Mouse (Mus musculus): ENCODE results near the gene Casz1.

Casz1 gene

GRCm38 (mm10) chr4:148879631-148880030, 75.4 kb downstream of the Casz1 start:
- no peak for DNase-seq

GRCm38 (mm10) chr4:148881001-148881669, 76.9 kb downstream of the Casz1 start:
- peak; percentile 69 for DNase-seq

DNA sequence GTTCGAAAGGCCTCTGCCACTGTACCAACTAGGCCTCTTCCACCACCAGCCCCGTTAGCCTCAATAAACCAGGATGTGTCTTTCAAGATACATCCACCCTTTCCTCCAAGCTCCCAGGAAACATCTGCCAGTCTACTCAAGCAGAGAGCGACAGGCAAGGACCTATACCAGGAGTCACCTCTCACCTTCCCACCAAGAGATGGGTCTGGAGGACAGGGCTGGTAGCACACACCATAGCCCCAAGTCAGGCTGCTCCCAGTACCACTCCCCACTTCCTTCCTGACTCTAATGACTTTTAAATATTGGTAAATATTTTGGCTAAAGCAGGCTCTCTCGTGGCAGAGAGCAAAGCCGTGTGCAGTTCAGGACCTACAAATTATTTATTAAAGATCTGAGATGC, 77.6 kb downstream of the Casz1 start:
- no peak for DNase-seq

- no peak for DNase-seq
Observed at GRCm38 (mm10) chr4:148882360-148882929, 78.2 kb downstream of the Casz1 start.

DNA sequence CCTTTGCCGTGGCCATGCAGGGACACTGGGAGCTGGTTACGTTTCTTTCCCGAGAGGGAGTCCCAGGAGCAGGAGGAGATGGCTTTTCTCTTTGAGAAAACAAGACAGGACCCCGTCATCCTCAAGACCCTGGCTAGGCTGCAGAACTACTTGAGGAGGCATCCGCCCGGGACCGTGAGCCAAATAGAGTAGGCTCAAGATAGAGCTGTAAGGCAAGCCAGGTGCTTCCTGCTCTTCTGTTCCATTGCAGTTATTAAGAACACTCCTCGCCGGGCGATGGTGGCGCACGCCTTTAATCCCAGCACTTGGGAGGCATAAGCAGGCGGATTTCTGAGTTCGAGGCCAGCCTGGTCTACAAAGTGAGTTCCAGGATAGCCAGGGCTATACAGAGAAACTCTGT, 80.4 kb downstream of the Casz1 start:
- DNase-seq, result no peak

DNA sequence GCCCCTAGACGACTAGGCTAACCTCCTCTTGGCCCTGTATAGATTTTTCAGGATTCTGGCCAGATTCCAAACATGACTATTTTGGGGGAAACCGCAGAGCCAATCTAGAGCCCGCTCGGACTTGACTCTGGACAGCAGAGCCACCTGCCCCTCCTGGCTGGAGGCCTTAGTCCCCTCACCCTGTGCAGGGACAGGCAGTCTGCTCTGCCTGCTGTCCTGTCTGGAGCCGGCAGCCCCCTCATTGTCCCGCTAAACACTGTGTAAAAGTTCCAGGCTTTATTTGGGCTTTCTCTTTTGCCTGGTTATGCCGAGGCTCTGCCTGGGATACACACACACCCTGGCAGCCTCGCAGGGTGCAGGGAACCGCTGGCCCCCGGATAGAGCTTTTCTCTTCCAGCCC, 81.2 kb downstream of the Casz1 start:
- DNase-seq, result no peak

- no peak for DNase-seq
Observed at GRCm38 (mm10) chr4:148885921-148886540, 81.8 kb downstream of the Casz1 start.

DNA sequence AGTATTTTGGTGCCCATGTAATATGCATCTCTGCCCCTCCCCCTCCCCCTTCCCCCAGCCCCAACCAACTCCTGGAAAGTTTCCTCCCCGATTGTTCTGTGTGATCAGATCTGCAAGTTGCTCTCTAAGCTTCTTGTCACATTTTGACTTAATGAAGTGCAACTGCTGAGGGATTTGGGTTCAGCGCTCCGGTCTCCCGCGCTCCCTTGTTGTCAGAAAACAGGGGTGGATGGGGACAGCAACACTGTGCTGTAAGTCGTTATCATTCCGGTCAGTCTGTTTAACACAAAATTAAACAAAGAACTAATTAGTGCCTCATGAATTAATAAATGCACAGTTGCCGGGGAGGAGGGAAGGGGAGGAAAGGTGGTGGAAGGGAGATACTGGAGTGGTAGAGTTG, 84.0 kb downstream of the Casz1 start:
- DNase-seq, result no peak

GRCm38 (mm10) chr4:148889011-148889410, 84.8 kb downstream of the Casz1 start:
- DNase-seq, result no peak

GRCm38 (mm10) chr4:148890442-148890841, 86.2 kb downstream of the Casz1 start:
- DNase-seq, result no peak

- no peak for DNase-seq
Observed at GRCm38 (mm10) chr4:148890892-148891838, 86.9 kb downstream of the Casz1 start.

DNA sequence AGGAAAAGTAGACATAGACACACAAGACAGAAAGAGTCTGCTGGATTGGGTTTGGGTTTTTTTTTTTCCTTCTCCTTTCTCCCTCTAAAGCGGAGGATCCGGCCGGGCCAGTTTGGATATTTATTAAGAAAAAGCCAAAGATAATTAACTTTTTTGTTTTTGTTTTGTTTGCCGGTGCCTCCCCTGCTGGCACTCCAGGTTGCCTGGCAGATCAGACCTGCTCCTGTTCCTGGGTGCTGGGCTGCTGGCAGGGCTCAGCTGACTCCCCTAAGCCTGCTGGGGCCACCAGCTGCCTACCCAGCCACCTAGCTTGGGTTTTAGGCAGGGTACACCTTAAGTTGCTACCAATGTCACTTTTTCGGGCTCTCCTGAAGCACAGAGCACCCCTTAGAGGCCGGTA, 91.9 kb downstream of the Casz1 start:
- DNase-seq, result no peak

DNA sequence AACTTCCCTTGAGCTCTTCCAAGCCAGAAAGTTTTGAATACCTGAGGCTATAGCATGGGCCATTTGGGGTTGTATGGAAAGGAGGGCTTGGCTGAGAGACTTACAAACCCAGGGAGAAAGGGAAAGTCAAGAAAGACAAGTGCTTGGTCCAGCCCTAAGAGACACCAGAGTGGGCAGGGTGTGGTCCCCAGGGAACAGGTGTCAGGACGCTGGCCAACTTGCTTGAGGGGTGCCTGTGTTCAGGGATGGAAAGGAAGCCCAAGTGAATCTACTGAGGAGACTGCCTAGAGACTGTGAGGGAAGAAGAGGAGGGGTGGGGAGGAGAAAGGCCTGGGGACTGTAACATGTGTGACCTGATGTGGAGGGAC, 95.7 kb downstream of the Casz1 start:
- DNase-seq, result no peak

DNA sequence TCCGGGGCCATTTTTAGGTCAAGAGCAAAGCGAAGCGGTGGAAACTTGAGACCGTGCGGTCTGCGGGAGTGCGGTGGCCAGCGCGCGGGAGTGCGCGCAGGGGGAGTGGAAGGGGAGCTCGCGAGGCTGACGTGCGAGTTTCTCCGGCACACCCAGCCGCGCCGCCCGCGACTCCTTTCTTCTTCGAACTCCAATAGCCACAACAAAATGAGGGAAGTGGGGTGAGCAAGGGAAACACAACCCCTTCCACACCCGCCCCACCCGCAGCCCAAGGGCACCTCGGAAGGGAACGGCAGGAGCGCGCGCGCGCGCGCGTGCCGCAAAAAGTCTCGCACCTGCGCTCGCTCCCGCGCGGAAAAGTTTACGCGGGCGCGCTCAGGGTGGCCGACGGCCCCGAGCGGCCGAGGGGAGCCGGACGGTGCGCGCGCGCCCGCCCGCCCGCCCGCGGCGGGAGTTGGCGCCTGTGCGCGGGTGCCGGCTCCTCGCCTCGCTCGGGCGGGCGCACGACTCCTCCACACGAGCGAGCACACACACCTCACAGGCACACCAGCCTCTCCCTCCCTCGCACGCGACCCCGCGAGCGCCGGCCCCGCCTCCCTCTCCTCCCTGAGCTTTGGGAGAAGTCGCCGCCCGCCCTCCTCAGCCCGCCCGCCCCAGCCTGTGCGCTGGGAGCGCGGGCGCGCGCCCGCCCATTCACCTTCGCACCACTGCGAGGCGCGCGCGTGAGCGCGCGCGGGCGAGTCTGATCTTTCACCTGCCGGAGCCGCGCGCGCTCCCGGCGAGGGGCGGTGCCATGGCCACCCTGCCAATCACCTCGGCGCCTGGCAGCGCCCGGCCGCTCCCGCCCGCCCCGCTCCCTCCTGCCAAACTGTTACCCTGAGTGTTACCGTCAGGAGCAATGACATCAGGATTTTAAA, 96.3 kb downstream of the Casz1 start:
- peak; percentile 70 for DNase-seq

DNA sequence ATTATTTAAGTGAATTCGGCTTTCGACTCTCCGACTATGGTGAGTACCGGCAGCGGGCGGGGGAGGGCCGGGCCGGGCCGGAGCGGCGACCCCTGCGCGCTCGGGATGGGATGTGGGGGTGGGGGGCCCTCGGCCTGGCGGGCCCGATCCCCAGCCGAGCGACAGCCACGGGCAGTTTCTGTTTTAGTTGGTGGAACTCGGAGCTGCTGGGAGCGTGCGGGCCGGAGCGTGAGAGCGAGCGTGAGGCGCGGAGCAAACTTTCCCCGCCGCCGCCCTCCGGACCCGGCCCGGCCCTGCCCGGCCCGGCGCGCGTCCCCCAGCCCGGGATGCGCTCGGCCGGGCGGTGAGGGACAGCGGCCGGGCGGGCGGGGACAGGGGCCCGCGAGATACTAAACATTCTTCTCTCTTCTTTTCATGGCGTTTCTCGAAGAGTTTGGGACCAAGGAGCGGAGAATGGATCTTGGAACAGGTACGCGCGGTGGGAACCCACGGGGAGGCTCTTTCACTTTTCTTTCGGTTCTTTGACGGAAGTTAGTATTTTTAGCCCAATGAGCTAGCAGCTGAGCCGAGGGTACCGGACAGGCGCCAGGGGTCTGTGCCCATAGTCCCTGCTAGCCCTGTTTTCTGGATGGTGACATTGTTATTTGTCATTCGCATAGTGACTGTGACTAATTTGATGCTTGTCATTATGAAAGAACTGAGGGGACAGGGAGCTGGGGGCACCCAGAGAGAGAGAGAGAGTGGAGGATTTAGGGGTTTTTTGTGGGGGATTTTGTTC, 97.2 kb downstream of the Casz1 start:
- peak; percentile 20 for DNase-seq

GRCm38 (mm10) chr4:148902919-148903727, 98.9 kb downstream of the Casz1 start:
- peak; percentile 33 for DNase-seq

- peak; percentile 54 for DNase-seq
Observed at GRCm38 (mm10) chr4:148905295-148905694, 101.1 kb downstream of the Casz1 start.

- no peak for DNase-seq
Observed at GRCm38 (mm10) chr4:148906806-148907205, 102.6 kb downstream of the Casz1 start.

- DNase-seq, result no peak
Observed at GRCm38 (mm10) chr4:148908214-148908681, 104.0 kb downstream of the Casz1 start.

DNA sequence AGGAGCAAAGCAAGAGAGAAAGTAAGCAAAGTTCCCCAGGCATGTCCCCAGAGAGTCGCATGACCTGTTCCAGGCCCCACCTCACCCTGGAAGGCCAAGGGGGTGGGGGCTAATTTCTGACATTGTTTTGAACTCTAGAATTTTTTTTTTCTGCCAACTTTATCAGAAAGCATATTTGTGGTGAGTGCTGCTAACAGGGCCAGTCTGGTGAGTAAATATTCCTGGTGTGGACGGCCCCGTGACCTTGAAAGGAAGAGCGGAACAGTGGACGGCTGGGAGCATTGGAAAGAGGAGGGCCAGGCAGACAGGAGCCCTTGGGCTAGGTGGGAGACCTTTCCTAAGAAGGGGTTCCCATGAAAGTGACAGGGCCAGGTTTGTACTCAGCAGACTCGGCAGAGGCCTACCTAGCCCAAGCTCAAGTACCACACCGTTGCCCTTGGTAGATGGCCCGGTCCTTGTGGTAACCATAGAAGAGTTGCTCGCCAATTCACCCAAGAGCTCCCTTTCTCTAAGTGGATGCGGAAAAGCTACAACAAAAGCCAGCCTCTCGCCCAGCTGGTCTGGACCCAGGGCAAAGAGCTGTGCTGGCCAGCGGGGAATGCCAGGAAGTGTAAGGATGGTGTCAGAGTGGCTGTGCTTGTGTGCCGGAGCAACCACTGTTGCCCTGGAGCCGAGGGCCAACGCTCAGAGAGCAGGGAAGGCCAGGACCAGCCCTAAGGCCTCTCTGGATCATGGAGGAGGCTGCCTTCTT, 104.7 kb downstream of the Casz1 start:
- DNase-seq, result no peak

All from cerebellum, adult 9-11 months (tissue).